In the genomic region with DNA sequence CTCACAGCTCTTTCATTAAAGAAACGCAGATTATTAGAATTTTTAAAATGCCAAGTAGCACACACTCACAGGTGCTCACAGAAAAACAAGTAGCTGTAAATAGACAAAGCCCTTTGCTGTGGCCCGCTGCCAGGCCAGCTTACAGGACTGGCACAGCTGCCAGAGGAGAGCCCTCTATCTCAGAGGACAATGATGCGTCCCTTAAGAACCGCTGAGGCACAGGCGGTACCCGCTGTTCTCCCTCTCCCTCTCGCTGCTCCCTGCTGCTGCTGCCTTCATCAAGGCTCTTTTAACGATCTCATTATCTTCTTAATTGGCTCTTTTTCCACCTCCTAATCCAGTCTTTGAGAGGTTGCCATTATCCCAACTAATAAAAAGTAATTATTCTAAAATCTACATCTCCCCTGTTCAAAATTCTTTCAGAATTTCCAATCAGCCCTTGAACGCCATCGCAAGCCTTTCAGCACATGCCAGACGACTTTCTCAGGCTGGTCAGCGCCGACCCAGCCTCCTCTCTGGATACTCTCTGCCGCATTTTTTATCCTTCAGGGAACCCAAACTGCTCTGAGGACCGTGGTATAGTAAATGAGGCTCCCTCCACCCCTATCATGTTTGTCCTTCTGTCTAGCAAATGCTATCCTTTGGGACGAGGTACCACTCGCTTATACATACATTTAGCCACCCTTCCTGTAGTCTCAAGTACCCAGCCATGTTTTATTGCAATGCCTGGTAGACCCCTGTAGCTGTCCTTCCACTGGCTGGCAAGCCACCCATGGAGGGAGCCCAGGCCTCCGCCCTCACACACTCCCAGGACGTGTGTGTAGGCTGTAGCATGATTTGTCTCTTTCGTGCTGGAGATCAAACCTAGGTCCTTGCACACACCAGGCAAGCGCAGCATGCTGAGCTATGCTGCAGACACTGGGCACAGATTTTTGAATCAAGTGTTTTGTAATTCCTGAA, we compare ENCODE assay signal across 11 mouse cellular contexts. TPM values are rescaled to one million over a fixed set of nuclear protein-coding genes. Genes with fewer than 3 reads are reported as not detected.
DNase-seq lines count a peak whose midpoint lies in the region; ATAC-seq lines count a peak whose summit lies in the region.
"Had no signal": no experiment of that assay in that cellular context is flagged by ENCODE, and none has a peak within 500 bp of the region (broad histone marks: within the 10 kb centered on the region; RNA-seq: fewer than 3 reads in every experiment).

No protein-coding gene starts in this region.

- H3K27me3 ChIP-seq in heart, embryonic 10.5 days (ENCODE audit: insufficient read depth, poor library complexity, severe bottlenecking): no peaks in the 10 kb centered on the region
- no peaks in the 10 kb centered on the region for H3K27me3 ChIP-seq in embryonic facial prominence, embryonic 11.5 days (ENCODE audit: control insufficient read depth, insufficient read depth, low read length)
- no peaks in the 10 kb centered on the region for H3K27me3 ChIP-seq in midbrain, embryonic 12.5 days

- peaks cover 31% of the 10 kb centered on the region for H3K4me1 ChIP-seq in heart, embryonic 10.5 days
- peaks cover 4% of the 10 kb centered on the region; the same call in 1 of the 2 replicates for H3K4me1 ChIP-seq in embryonic facial prominence, embryonic 11.5 days (ENCODE audit: control insufficient read depth, insufficient read depth, low read length)
- H3K4me1 ChIP-seq in midbrain, embryonic 12.5 days: peaks cover 27% of the 10 kb centered on the region

- 54% methylated on average over 21 of the region's 21 CpGs for WGBS in heart, embryonic 10.5 days
- WGBS in embryonic facial prominence, embryonic 11.5 days: 41% methylated on average over 21 of the region's 21 CpGs
- 28% methylated on average over 21 of the region's 21 CpGs for WGBS in midbrain, embryonic 12.5 days

- no peaks in the 10 kb centered on the region for H3K9me3 ChIP-seq in heart, embryonic 10.5 days
- no peaks in the 10 kb centered on the region for H3K9me3 ChIP-seq in embryonic facial prominence, embryonic 11.5 days (replicated peaks; ENCODE audit: control insufficient read depth, low read length)
- H3K9me3 ChIP-seq in midbrain, embryonic 12.5 days: no peaks in the 10 kb centered on the region

- H3K27ac ChIP-seq in heart, embryonic 10.5 days: no peak overlapping the region
- H3K27ac ChIP-seq in embryonic facial prominence, embryonic 11.5 days (replicated peaks; ENCODE audit: low read depth, low read length): peak overlapping the region; percentile 28; the same call in 1 of the 2 replicates
- H3K27ac ChIP-seq in midbrain, embryonic 12.5 days (replicated peaks): peak overlapping the region; percentile 76
- H3K27ac ChIP-seq: macrophage had no signal

- H3K4me2 ChIP-seq in embryonic facial prominence, embryonic 11.5 days (ENCODE audit: low read depth, low read length): no peak overlapping the region
- peak overlapping the region; percentile 25 for H3K4me2 ChIP-seq in midbrain, embryonic 12.5 days (replicated peaks)

- peaks cover 33% of the 10 kb centered on the region for H3K36me3 ChIP-seq in heart, embryonic 10.5 days
- peaks cover 7% of the 10 kb centered on the region; the same call in 1 of the 2 replicates for H3K36me3 ChIP-seq in embryonic facial prominence, embryonic 11.5 days (replicated peaks; ENCODE audit: control insufficient read depth, insufficient read depth, low read depth, low read length)
- H3K36me3 ChIP-seq in midbrain, embryonic 12.5 days: no peaks in the 10 kb centered on the region; the same call in 1 of the 2 replicates

- H3K9ac ChIP-seq in embryonic facial prominence, embryonic 11.5 days (replicated peaks; ENCODE audit: low read length): peak overlapping the region; percentile 22
- H3K9ac ChIP-seq in midbrain, embryonic 12.5 days (replicated peaks): no peak overlapping the region; the same call in 1 of the 2 replicates

- intact Hi-C loops in heart, postnatal 10 days (cut with DNase I): no loop called here

- peak; percentile 91 for DNase-seq in heart, adult 11 months
- DNase-seq in heart, embryonic 10.5 days (ENCODE audit: low spot score): no peak
- DNase-seq in embryonic facial prominence, embryonic 11.5 days (ENCODE audit: low spot score): peak; percentile 26
- DNase-seq in heart, postnatal 10 days: peak; percentile 59 to 65
- DNase-seq in ovary, postnatal 10 days (ENCODE audit: low spot score): no peak
- DNase-seq: thymus, postnatal 25 days had no signal

- ATAC-seq in embryonic facial prominence, embryonic 11.5 days (replicated peaks; ENCODE audit: insufficient number of reproducible peaks, low FRiP score, low TSS enrichment, low read depth): no peak
- ATAC-seq in midbrain, embryonic 12.5 days (ENCODE audit: low FRiP score, low read depth): peak; percentile 78
- ATAC-seq in megakaryocyte-erythroid progenitor cell, adult 5-6 weeks (replicated peaks; ENCODE audit: low FRiP score, low TSS enrichment, poor library complexity, severe bottlenecking): no peak
- ATAC-seq in erythroid progenitor cell, adult 5-6 weeks (replicated peaks; ENCODE audit: low FRiP score, poor library complexity, severe bottlenecking): no peak
- ATAC-seq: intestine, postnatal 0 days had no signal

- H3K4me3 ChIP-seq in heart, embryonic 10.5 days: no peak overlapping the region
- no peak overlapping the region for H3K4me3 ChIP-seq in embryonic facial prominence, embryonic 11.5 days (ENCODE audit: low read depth, low read length)
- no peak overlapping the region for H3K4me3 ChIP-seq in midbrain, embryonic 12.5 days

RNA-seq across cellular contexts. Expression of gene Cers5, which starts 35.4 kb away (rescaled TPM):
- polyA plus RNA-seq in heart, embryonic 10.5 days (2016; fragmentation: Nextera tagmentation; extraction: Ambion mirVana): 56.5 and 60.3 TPM in 2 replicates
- polyA plus RNA-seq in embryonic facial prominence, embryonic 11.5 days (2014; fragmentation: Nextera tagmentation; extraction: Ambion mirVana): 64.6 and 70.2 TPM in 2 replicates
- total RNA-seq in heart, postnatal 10 days (2021): 10 to 100 TPM; 26.4 to 28.1 TPM
- polyA plus RNA-seq in midbrain, embryonic 12.5 days (2016; fragmentation: Nextera tagmentation; extraction: Ambion mirVana): 57.4 and 59.6 TPM in 2 replicates
- total RNA-seq in megakaryocyte-erythroid progenitor cell, adult 5-6 weeks (2014; fragmentation: Nextera tagmentation): 2.4 and 7.2 TPM in 2 replicates
- total RNA-seq in megakaryocyte-erythroid progenitor cell, adult 5-6 weeks (2017): 2.2 and 8.3 TPM in 2 replicates
- 9.4 and 19.7 TPM in 2 replicates for total RNA-seq in erythroid progenitor cell, adult 5-6 weeks (2015; ENCODE audit: low replicate concordance)
- 3.3 and 7.6 TPM in 2 replicates for total RNA-seq in erythroid progenitor cell, adult 5-6 weeks (2017; ENCODE audit: low replicate concordance)

Comparison
In these comparisons a context has a peak if more than half of its experiments do, and no peak if none do; other contexts are left out.
1. DNase-seq: peak in heart, adult 11 months (single experiment), embryonic facial prominence, embryonic 11.5 days (single experiment) and heart, postnatal 10 days (2 of 2); none in heart, embryonic 10.5 days (single experiment) and ovary, postnatal 10 days (single experiment).